Mouse (Mus musculus): ENCODE measurements around the gene Smap2. TPM values are rescaled to one million over a fixed set of nuclear protein-coding genes. Genes with fewer than 3 reads are reported as not detected.

Gene Smap2
- total and polyA plus RNA-seq, 2 experiments = 13.7 to 19.2 TPM

DNA sequence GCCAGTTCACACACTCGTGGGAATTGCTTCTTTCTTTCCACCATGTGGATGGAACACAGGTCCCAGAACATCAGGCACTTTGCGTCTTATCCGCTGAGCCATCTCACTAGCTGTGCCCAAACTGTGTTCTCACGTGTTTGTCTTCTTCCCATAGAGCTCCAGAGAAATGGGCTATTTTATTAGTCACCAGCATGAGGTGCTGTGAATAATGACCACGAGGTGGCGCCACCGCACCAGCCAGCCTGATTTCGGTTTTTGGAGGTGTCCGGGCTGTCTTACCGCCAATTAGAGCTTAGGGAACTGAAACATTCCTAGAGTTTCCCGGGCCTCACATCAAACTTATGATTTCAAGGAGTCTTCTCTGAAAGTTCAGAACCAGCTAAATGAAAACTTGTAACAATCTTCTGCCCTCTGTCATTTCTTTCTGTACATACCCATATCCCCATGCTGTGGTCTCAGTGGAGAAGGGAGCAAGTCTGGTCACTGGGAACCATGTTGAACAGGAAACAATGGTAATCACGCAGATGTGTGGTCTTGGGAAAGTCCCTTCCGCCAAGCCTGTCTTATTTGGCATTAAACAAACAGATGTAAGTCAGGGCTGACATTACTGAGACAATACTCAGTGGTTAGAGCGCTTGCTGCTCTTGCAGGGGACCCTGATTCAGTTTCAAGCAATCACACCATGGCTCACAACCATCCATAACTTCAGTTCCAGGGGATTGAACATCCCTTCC is 11.8 kb upstream of the Smap2 start:
- H3K36me3 ChIP-seq (ENCODE audit: control insufficient read depth, insufficient read depth, low read length) = no peaks in the 10 kb centered on the region
- no peaks in the 10 kb centered on the region for H3K79me2 ChIP-seq (ENCODE audit: control insufficient read depth, insufficient read depth, low read length)
- 46% methylated on average over 14 of the region's 14 CpGs for WGBS
- no peak overlapping the region for H3K27ac ChIP-seq (replicated peaks; ENCODE audit: insufficient read depth, low read depth, low read length)
- H3K4me3 ChIP-seq (ENCODE audit: insufficient read depth, low read depth, low read length) = no peak overlapping the region
- H3K9ac ChIP-seq (ENCODE audit: low read depth, low read length) = no peak overlapping the region
- DNase-seq (ENCODE audit: extremely low read depth, low read depth, low spot score) = no peak
- no peaks in the 10 kb centered on the region for H3K27me3 ChIP-seq (ENCODE audit: control insufficient read depth, insufficient read depth, low read length)
- TF ChIP-seq POLR2A (IDR thresholded peaks at IDR 0.05; ENCODE audit: extremely low read depth, insufficient read depth, low read length) (no peak), CTCF (IDR thresholded peaks at IDR 0.05; ENCODE audit: low read depth, low read length) (peak; percentile 86)
- H3K4me1 ChIP-seq (ENCODE audit: control insufficient read depth, insufficient read depth, low read length) = peaks cover 9% of the 10 kb centered on the region

DNA sequence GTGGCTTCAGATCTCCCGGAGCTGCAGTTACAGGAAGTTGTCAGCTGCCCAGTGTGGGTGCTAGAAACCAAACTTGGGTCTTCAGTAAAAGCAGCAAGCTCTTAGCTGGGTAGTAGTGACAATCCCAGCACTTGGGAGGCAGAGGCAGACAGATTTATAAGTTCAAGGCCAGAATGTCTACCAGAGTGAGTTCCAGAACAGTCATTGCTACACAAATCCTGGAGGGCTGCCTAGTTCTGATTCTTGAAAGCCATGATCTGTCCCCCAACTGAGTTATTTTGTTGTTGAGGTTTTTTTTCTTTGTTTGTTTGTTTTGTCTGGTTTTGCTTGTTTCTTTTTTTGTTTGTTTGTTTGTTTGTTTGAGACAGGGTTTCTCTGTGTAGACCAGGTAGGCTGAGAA is 11.1 kb upstream of the Smap2 start:
- TF ChIP-seq POLR2A (IDR thresholded peaks at IDR 0.05; ENCODE audit: extremely low read depth, insufficient read depth, low read length) (no peak), CTCF (IDR thresholded peaks at IDR 0.05; ENCODE audit: low read depth, low read length) (no peak)
- H3K4me1 ChIP-seq (ENCODE audit: control insufficient read depth, insufficient read depth, low read length) = peaks cover 12% of the 10 kb centered on the region
- no peaks in the 10 kb centered on the region for H3K36me3 ChIP-seq (ENCODE audit: control insufficient read depth, insufficient read depth, low read length)
- no peaks in the 10 kb centered on the region for H3K27me3 ChIP-seq (ENCODE audit: control insufficient read depth, insufficient read depth, low read length)
- 95% methylated on average over 1 of the region's 1 CpGs for whole genome bisulfite sequencing
- no peak overlapping the region for H3K9ac ChIP-seq (ENCODE audit: low read depth, low read length)
- no peaks in the 10 kb centered on the region for H3K79me2 ChIP-seq (ENCODE audit: control insufficient read depth, insufficient read depth, low read length)
- no peak overlapping the region for H3K27ac ChIP-seq (replicated peaks; ENCODE audit: insufficient read depth, low read depth, low read length)
- DNase-seq (ENCODE audit: extremely low read depth, low read depth, low spot score) = no peak
- H3K4me3 ChIP-seq (ENCODE audit: insufficient read depth, low read depth, low read length) = no peak overlapping the region

DNA sequence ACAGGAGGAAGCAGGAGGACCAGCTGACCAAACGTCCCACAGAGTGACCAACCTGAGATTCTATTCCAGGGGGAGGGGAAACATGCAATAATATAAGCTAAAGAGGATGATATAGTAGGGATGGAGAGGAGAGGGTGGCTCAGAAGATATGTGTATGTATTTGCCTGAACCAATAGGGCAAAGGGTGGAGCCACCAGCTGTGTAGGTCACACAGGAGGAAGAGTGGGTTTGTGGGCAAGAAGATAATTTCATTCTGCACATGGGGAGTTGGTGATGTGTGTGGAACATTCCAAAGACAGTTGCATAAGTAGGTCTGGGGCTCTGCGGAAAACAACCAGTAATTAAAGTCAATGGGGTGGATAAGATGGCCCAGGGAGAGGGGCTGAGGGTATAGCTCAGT is 8.6 kb upstream of the Smap2 start:
- Histone ChIP-seq H3K79me2 (ENCODE audit: control insufficient read depth, insufficient read depth, low read length) (no peaks in the 10 kb centered on the region), H3K4me1 (ENCODE audit: control insufficient read depth, insufficient read depth, low read length) (peaks cover 14% of the 10 kb centered on the region), H3K36me3 (ENCODE audit: control insufficient read depth, insufficient read depth, low read length) (no peaks in the 10 kb centered on the region), H3K9ac (ENCODE audit: low read depth, low read length) (no peak overlapping the region), H3K4me3 (ENCODE audit: insufficient read depth, low read depth, low read length) (no peak overlapping the region), H3K27ac (replicated peaks; ENCODE audit: insufficient read depth, low read depth, low read length) (no peak overlapping the region), H3K27me3 (ENCODE audit: control insufficient read depth, insufficient read depth, low read length) (no peaks in the 10 kb centered on the region)
- no peak for TF ChIP-seq CTCF (IDR thresholded peaks at IDR 0.05; ENCODE audit: low read depth, low read length)
- TF ChIP-seq POLR2A (IDR thresholded peaks at IDR 0.05; ENCODE audit: extremely low read depth, insufficient read depth, low read length) = no peak
- 83% methylated on average over 2 of the region's 2 CpGs for WGBS
- no peak for DNase-seq (ENCODE audit: extremely low read depth, low read depth, low spot score)

DNA sequence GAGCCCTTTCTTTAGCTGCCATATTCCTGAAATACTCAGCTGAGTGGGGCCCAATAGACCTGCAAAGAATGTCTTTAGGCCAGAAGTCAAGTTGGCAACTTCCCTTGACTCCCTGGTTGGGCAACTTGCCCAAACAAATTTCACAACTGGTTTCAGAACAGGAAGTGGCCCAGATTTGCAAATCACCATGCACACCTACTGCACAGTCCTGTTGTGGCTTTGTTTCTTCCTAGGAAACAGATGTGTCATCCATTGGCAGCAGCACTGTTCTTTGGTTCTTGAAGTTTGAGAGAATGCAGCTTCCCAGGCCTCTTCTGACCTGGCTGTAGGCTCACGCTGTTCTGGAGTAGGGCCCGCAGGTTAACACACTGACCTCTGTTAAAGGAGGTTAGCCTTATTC is 6.9 kb upstream of the Smap2 start:
- Histone ChIP-seq H3K9ac (ENCODE audit: low read depth, low read length) (no peak overlapping the region), H3K36me3 (ENCODE audit: control insufficient read depth, insufficient read depth, low read length) (no peaks in the 10 kb centered on the region), H3K27me3 (ENCODE audit: control insufficient read depth, insufficient read depth, low read length) (no peaks in the 10 kb centered on the region), H3K79me2 (ENCODE audit: control insufficient read depth, insufficient read depth, low read length) (no peaks in the 10 kb centered on the region), H3K4me1 (ENCODE audit: control insufficient read depth, insufficient read depth, low read length) (peaks cover 14% of the 10 kb centered on the region), H3K27ac (replicated peaks; ENCODE audit: insufficient read depth, low read depth, low read length) (peak overlapping the region; percentile 65), H3K4me3 (ENCODE audit: insufficient read depth, low read depth, low read length) (no peak overlapping the region)
- TF ChIP-seq CTCF (IDR thresholded peaks at IDR 0.05; ENCODE audit: low read depth, low read length) (no peak), POLR2A (IDR thresholded peaks at IDR 0.05; ENCODE audit: extremely low read depth, insufficient read depth, low read length) (no peak)
- peak; percentile 95 for DNase-seq (ENCODE audit: extremely low read depth, low read depth, low spot score)
- 7% methylated on average over 2 of the region's 2 CpGs for WGBS

DNA sequence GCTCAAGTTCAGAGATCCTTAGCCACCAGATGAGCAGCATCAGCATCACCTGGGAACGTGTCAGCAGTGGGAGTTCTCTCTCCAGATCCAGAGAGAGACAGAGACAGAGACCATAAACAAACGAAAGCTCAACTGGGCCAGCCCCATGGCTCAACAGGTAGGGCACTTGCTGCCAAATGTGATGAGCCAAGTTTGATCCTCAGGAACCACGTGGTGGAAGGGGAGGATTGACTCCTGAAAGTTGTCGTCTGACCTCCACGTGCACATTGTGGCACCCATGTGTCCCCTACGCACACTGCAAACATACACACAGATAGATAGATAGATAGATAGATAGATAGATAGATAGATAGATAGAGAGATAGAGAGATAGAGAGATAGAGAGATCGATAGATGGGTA is 6.4 kb upstream of the Smap2 start:
- H3K4me3 ChIP-seq (ENCODE audit: insufficient read depth, low read depth, low read length) = no peak overlapping the region
- TF ChIP-seq CTCF (IDR thresholded peaks at IDR 0.05; ENCODE audit: low read depth, low read length) = no peak
- TF ChIP-seq POLR2A (IDR thresholded peaks at IDR 0.05; ENCODE audit: extremely low read depth, insufficient read depth, low read length) = no peak
- no peak overlapping the region for H3K9ac ChIP-seq (ENCODE audit: low read depth, low read length)
- H3K4me1 ChIP-seq (ENCODE audit: control insufficient read depth, insufficient read depth, low read length) = peaks cover 14% of the 10 kb centered on the region
- H3K79me2 ChIP-seq (ENCODE audit: control insufficient read depth, insufficient read depth, low read length) = no peaks in the 10 kb centered on the region
- peak; percentile 87 for DNase-seq (ENCODE audit: extremely low read depth, low read depth, low spot score)
- no peaks in the 10 kb centered on the region for H3K36me3 ChIP-seq (ENCODE audit: control insufficient read depth, insufficient read depth, low read length)
- H3K27me3 ChIP-seq (ENCODE audit: control insufficient read depth, insufficient read depth, low read length) = no peaks in the 10 kb centered on the region
- WGBS = 22% methylated on average over 7 of the region's 7 CpGs
- no peak overlapping the region for H3K27ac ChIP-seq (replicated peaks; ENCODE audit: insufficient read depth, low read depth, low read length)

DNA sequence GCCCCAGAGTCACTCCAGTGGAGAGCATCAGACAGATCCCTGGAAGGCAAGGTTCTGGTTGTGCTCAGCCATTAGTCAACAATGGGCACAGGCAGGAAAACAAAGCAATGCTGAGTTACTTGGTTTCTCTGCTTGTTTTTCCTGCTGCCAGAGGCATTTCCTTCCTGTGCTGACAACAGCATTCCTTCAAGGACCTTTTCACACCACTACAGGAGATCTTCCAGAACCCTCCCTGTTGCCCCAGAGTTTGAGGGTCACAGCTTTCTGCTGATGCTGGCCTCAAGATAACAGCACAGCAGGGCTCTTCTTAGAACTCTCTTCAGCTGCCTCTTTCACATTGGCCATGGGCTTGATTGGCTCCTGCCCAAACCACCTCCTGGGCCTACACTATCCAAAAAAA is 4.9 kb upstream of the Smap2 start:
- Histone ChIP-seq H3K4me1 (ENCODE audit: control insufficient read depth, insufficient read depth, low read length) (peaks cover 14% of the 10 kb centered on the region), H3K27ac (replicated peaks; ENCODE audit: insufficient read depth, low read depth, low read length) (no peak overlapping the region; the same call in 1 of the 2 replicates), H3K79me2 (ENCODE audit: control insufficient read depth, insufficient read depth, low read length) (peaks cover under 1% of the 10 kb centered on the region; the same call in 1 of the 2 replicates), H3K27me3 (ENCODE audit: control insufficient read depth, insufficient read depth, low read length) (no peaks in the 10 kb centered on the region), H3K36me3 (ENCODE audit: control insufficient read depth, insufficient read depth, low read length) (no peaks in the 10 kb centered on the region), H3K4me3 (ENCODE audit: insufficient read depth, low read depth, low read length) (no peak overlapping the region), H3K9ac (ENCODE audit: low read depth, low read length) (no peak overlapping the region)
- DNase-seq (ENCODE audit: extremely low read depth, low read depth, low spot score) = no peak
- TF ChIP-seq CTCF (IDR thresholded peaks at IDR 0.05; ENCODE audit: low read depth, low read length) = no peak
- no peak for TF ChIP-seq POLR2A (IDR thresholded peaks at IDR 0.05; ENCODE audit: extremely low read depth, insufficient read depth, low read length)

Measured in liver, adult 2 months (tissue).